Mouse (Mus musculus): Measurements from ENCODE around the gene Grm1. TPM values are rescaled to one million over a fixed set of nuclear protein-coding genes. Genes with fewer than 3 reads are reported as not detected.

Gene Grm1
- total RNA-seq, 2 experiments from 2014 or later: 39.7 to 45.4 TPM

GRCm38 (mm10) chr10:10847376-10848286 is 234.5 kb downstream of the Grm1 start:
- DNase-seq (ENCODE audit: low spot score in 2 of 2): peak in 1 of 2 experiments; percentile 9
- intact Hi-C loops (cut with DNase I): no loop called here

- intact Hi-C loops (cut with DNase I): no loop called here
- no peak for DNase-seq (ENCODE audit: low spot score in 2 of 2)
Observed at GRCm38 (mm10) chr10:10845059-10845685, 237.0 kb downstream of the Grm1 start.

- no peak for DNase-seq (ENCODE audit: low spot score in 2 of 2)
- intact Hi-C loops (cut with DNase I): no loop called here
Observed at GRCm38 (mm10) chr10:10835406-10835805, 246.8 kb downstream of the Grm1 start.

- no peak for DNase-seq (ENCODE audit: low spot score in 2 of 2)
- intact Hi-C loops (cut with DNase I): no loop called here
Observed at GRCm38 (mm10) chr10:10834828-10835227, 247.3 kb downstream of the Grm1 start.

- intact Hi-C loops (cut with DNase I): no loop called here
- DNase-seq (ENCODE audit: low spot score in 2 of 2): peak in 1 of 2 experiments; percentile 12
Observed at GRCm38 (mm10) chr10:10831141-10831540, 251.0 kb downstream of the Grm1 start.

- DNase-seq (ENCODE audit: low spot score in 2 of 2): no peak
- intact Hi-C loops (cut with DNase I): no loop called here
Observed at GRCm38 (mm10) chr10:10827308-10827707, 254.8 kb downstream of the Grm1 start.

GRCm38 (mm10) chr10:10818061-10818460 is 264.1 kb downstream of the Grm1 start:
- no peak for DNase-seq (ENCODE audit: low spot score in 2 of 2)
- intact Hi-C loops (cut with DNase I): no loop called here

GRCm38 (mm10) chr10:10814631-10815216 is 267.4 kb downstream of the Grm1 start:
- DNase-seq (ENCODE audit: low spot score in 2 of 2): no peak
- intact Hi-C loops (cut with DNase I): no loop called here

- intact Hi-C loops (cut with DNase I): no loop called here
- peak; percentile 34 to 78 for DNase-seq (ENCODE audit: low spot score in 2 of 2)
Observed at GRCm38 (mm10) chr10:10812750-10813711, 269.1 kb downstream of the Grm1 start.

GRCm38 (mm10) chr10:10809777-10810176 is 272.4 kb downstream of the Grm1 start:
- intact Hi-C loops (cut with DNase I): no loop called here

GRCm38 (mm10) chr10:10795321-10795720 is 286.8 kb downstream of the Grm1 start:
- intact Hi-C loops (cut with DNase I): no loop called here
- no peak for DNase-seq (ENCODE audit: low spot score in 2 of 2)

More at GRCm38 (mm10) chr10:10809777-10810176, 272.4 kb downstream of the Grm1 start:
- DNase-seq (ENCODE audit: low spot score in 2 of 2): no peak

- DNase-seq (ENCODE audit: low spot score in 2 of 2): no peak
- intact Hi-C loops (cut with DNase I): no loop called here
Observed at GRCm38 (mm10) chr10:10790458-10790857, 291.7 kb downstream of the Grm1 start.

GRCm38 (mm10) chr10:10789967-10790366 is 292.2 kb downstream of the Grm1 start:
- no peak for DNase-seq (ENCODE audit: low spot score in 2 of 2)
- intact Hi-C loops (cut with DNase I): no loop called here

GRCm38 (mm10) chr10:10787906-10788416 is 294.2 kb downstream of the Grm1 start:
- no peak for DNase-seq (ENCODE audit: low spot score in 2 of 2)
- intact Hi-C loops (cut with DNase I): no loop called here

- no peak for DNase-seq (ENCODE audit: low spot score in 2 of 2)
- intact Hi-C loops (cut with DNase I): no loop called here
Observed at GRCm38 (mm10) chr10:10785122-10785521, 297.0 kb downstream of the Grm1 start.

- intact Hi-C loops (cut with DNase I): no loop called here
Observed at GRCm38 (mm10) chr10:10774827-10775226, 307.3 kb downstream of the Grm1 start.

GRCm38 (mm10) chr10:10763015-10763414 is 319.1 kb downstream of the Grm1 start:
- no peak for DNase-seq (ENCODE audit: low spot score in 2 of 2)
- intact Hi-C loops (cut with DNase I): no loop called here

More at GRCm38 (mm10) chr10:10774827-10775226, 307.3 kb downstream of the Grm1 start:
- no peak for DNase-seq (ENCODE audit: low spot score in 2 of 2)

GRCm38 (mm10) chr10:10761274-10761673 is 320.9 kb downstream of the Grm1 start:
- intact Hi-C loops (cut with DNase I): no loop called here
- DNase-seq (ENCODE audit: low spot score in 2 of 2): no peak

- intact Hi-C loops (cut with DNase I): no loop called here
- no peak for DNase-seq (ENCODE audit: low spot score in 2 of 2)
Observed at GRCm38 (mm10) chr10:10760801-10761200, 321.4 kb downstream of the Grm1 start.

Measured in left cerebral cortex, postnatal 25 days (tissue).